Mouse (Mus musculus) MEL (cell line): ENCODE measurements around the gene Rasip1. TPM values are rescaled to one million over a fixed set of nuclear protein-coding genes. Genes with fewer than 3 reads are reported as not detected.

Experiments used
- DNase-seq: peaks from one replicate; pipeline ENCODE4 v3.0.0; 2011; ENCODE audit warnings: low read depth, low spot score
- H3K27ac ChIP-seq: 2 replicates; pipeline ENCODE4 v1.5.1; 2012; ENCODE audit warnings: low read depth, mild to moderate bottlenecking, control low read depth, low read length, moderate library complexity; ENCODE audit not compliant: control insufficient read depth
- H3K27me3 ChIP-seq, 2 experiments: fragments of 150-350 bp in 1 of 2; sonication (generic) in 1 of 2; 2 replicates each; pipeline ENCODE4 v1.6.1; 2012; ENCODE audit warnings: low read length in 2 of 2, mild to moderate bottlenecking in 2 of 2, improper control_type of control experiment in 1 of 2, moderate library complexity in 1 of 2; ENCODE audit not compliant: insufficient read depth in 2 of 2, control insufficient read depth in 1 of 2
- H3K36me3 ChIP-seq, 2 experiments: 2 replicates each; pipeline ENCODE4 v1.6.1; 2012 to 2014; ENCODE audit warnings: low read length in 2 of 2, improper control_type of control experiment in 1 of 2, inconsistent platforms in 1 of 2, mild to moderate bottlenecking in 1 of 2; ENCODE audit not compliant: insufficient read depth in 2 of 2, control insufficient read depth in 1 of 2
- H3K4me1 ChIP-seq, 2 experiments: fragments of 150-350 bp in 1 of 2; sonication (generic) in 1 of 2; 2 replicates each; pipeline ENCODE4 v1.6.1; 2012; ENCODE audit warnings: low read length in 2 of 2, improper control_type of control experiment in 1 of 2, mild to moderate bottlenecking in 1 of 2; ENCODE audit not compliant: insufficient read depth in 2 of 2, control insufficient read depth in 1 of 2
- H3K4me3 ChIP-seq, 2 experiments: fragments of 150-350 bp in 1 of 2; sonication (generic) in 1 of 2; 2 replicates each; pipeline ENCODE4 v1.5.1; 2012; ENCODE audit warnings: low read depth in 2 of 2, low read length in 2 of 2, mild to moderate bottlenecking in 2 of 2, moderate library complexity in 2 of 2, control low read depth in 1 of 2, improper control_type of control experiment in 1 of 2; ENCODE audit not compliant: control insufficient read depth in 1 of 2, insufficient read depth in 1 of 2
- H3K79me2 ChIP-seq: 2 replicates; pipeline ENCODE4 v1.6.1; 2012; ENCODE audit warnings: mild to moderate bottlenecking, low read length, moderate library complexity; ENCODE audit not compliant: control insufficient read depth, poor library complexity, insufficient read depth
- H3K9ac ChIP-seq: 2 replicates; pipeline ENCODE4 v1.6.1; 2012; ENCODE audit warnings: low read depth, mild to moderate bottlenecking, control low read depth, low read length, moderate library complexity; ENCODE audit not compliant: control insufficient read depth, poor library complexity, severe bottlenecking
- H3K9me3 ChIP-seq: fragments of 150-350 bp; sonication (generic); replicated peaks from 2 replicates; pipeline ENCODE4 v1.6.1; 2012; ENCODE audit warnings: mild to moderate bottlenecking, low read length, improper control_type of control experiment, moderate library complexity; ENCODE audit not compliant: insufficient read depth
- BHLHE40 ChIP-seq: IDR thresholded peaks from 2 replicates; pipeline ENCODE4 v1.6.1; 2012; ENCODE audit warnings: low read depth, mild to moderate bottlenecking, inconsistent platforms, low read length, improper control_type of control experiment, borderline replicate concordance
- CHD1 ChIP-seq: IDR thresholded peaks from 2 replicates; pipeline ENCODE4 v1.6.1; 2012; ENCODE audit warnings: low read depth, mild to moderate bottlenecking, inconsistent platforms, low read length, improper control_type of control experiment
- CHD2 ChIP-seq: IDR thresholded peaks from 2 replicates; pipeline ENCODE4 v1.6.1; 2011; ENCODE audit warnings: low read length, improper control_type of control experiment
- CTCF ChIP-seq, 3 experiments: IDR thresholded peaks in 2 of 3; conservative IDR thresholded peaks in 1 of 3; 2 replicates each; pipeline ENCODE4 v1.5.1; 2011 to 2012; ENCODE audit warnings: low read length in 3 of 3, low read depth in 2 of 3, mild to moderate bottlenecking in 2 of 3, improper control_type of control experiment in 1 of 3, inconsistent platforms in 1 of 3, mixed read lengths in 1 of 3, moderate library complexity in 1 of 3; ENCODE audit not compliant: control insufficient read depth in 1 of 3, insufficient read depth in 1 of 3, poor library complexity in 1 of 3, severe bottlenecking in 1 of 3
- ELF1 ChIP-seq: IDR thresholded peaks from 2 replicates; pipeline ENCODE4 v1.6.1; 2014; ENCODE audit warnings: low read depth, mild to moderate bottlenecking, inconsistent platforms, low read length, improper control_type of control experiment, moderate library complexity
- EP300 ChIP-seq, 2 experiments: IDR thresholded peaks; 2 replicates each; pipeline ENCODE4 v1.6.1; 2011; ENCODE audit warnings: improper control_type of control experiment in 2 of 2, low read length in 2 of 2, low read depth in 1 of 2, mild to moderate bottlenecking in 1 of 2
- ETS1 ChIP-seq: IDR thresholded peaks from 2 replicates; pipeline ENCODE4 v1.6.1; 2012; ENCODE audit warnings: low read depth, mild to moderate bottlenecking, inconsistent platforms, low read length, improper control_type of control experiment, moderate library complexity
- GABPA ChIP-seq: IDR thresholded peaks from 2 replicates; pipeline ENCODE4 v1.6.1; 2012; ENCODE audit warnings: low read depth, mild to moderate bottlenecking, inconsistent platforms, low read length, improper control_type of control experiment, moderate library complexity
- GATA1 ChIP-seq: IDR thresholded peaks from 2 replicates; pipeline ENCODE4 v1.6.1; 2011; ENCODE audit warnings: low read depth, low read length, improper control_type of control experiment
- HCFC1 ChIP-seq: IDR thresholded peaks from 2 replicates; pipeline ENCODE4 v1.6.1; 2012; ENCODE audit warnings: low read depth, mild to moderate bottlenecking, inconsistent platforms, low read length, improper control_type of control experiment, moderate library complexity
- JUND ChIP-seq: IDR thresholded peaks from 2 replicates; pipeline ENCODE4 v1.6.1; 2011; ENCODE audit warnings: low read depth, mild to moderate bottlenecking, improper control_type of control experiment, low read length
- KAT2A ChIP-seq: conservative IDR thresholded peaks from 2 replicates; pipeline ENCODE4 v1.6.1; 2012; ENCODE audit warnings: low read depth, low read length, improper control_type of control experiment, inconsistent platforms
- MAFK ChIP-seq: IDR thresholded peaks from 2 replicates; pipeline ENCODE4 v1.6.1; 2011; ENCODE audit warnings: low read depth, mild to moderate bottlenecking, low read length, improper control_type of control experiment, borderline replicate concordance
- MAX ChIP-seq: IDR thresholded peaks from 2 replicates; pipeline ENCODE4 v1.6.1; 2011; ENCODE audit warnings: low read length, improper control_type of control experiment
- MAZ ChIP-seq: IDR thresholded peaks from 2 replicates; pipeline ENCODE4 v1.6.1; 2012; ENCODE audit warnings: low read depth, mild to moderate bottlenecking, inconsistent platforms, low read length, improper control_type of control experiment
- MEF2A ChIP-seq: IDR thresholded peaks from 2 replicates; pipeline ENCODE4 v1.6.1; 2014; ENCODE audit warnings: low read depth, mild to moderate bottlenecking, inconsistent platforms, low read length, improper control_type of control experiment; ENCODE audit not compliant: poor library complexity, insufficient replicate concordance, severe bottlenecking; ENCODE audit errors: extremely low read depth
- MXI1 ChIP-seq: IDR thresholded peaks from 2 replicates; pipeline ENCODE4 v1.6.1; 2011; ENCODE audit warnings: mild to moderate bottlenecking, low read depth, low read length, improper control_type of control experiment
- MYB ChIP-seq: IDR thresholded peaks from 2 replicates; pipeline ENCODE4 v1.6.1; 2011; ENCODE audit warnings: mild to moderate bottlenecking, low read depth, low read length, improper control_type of control experiment
- MYC ChIP-seq: IDR thresholded peaks from 2 replicates; pipeline ENCODE4 v1.6.1; 2011; ENCODE audit warnings: low read depth, mild to moderate bottlenecking, low read length, improper control_type of control experiment, moderate library complexity
- NELFE ChIP-seq: IDR thresholded peaks from 2 replicates; pipeline ENCODE4 v1.6.1; 2011; ENCODE audit warnings: low read depth, low read length, improper control_type of control experiment
- NRF1 ChIP-seq: IDR thresholded peaks from 2 replicates; pipeline ENCODE4 v1.6.1; 2014; ENCODE audit warnings: low read depth, mild to moderate bottlenecking, inconsistent platforms, low read length, improper control_type of control experiment, moderate library complexity; ENCODE audit not compliant: poor library complexity, insufficient read depth, severe bottlenecking
- POLR2A ChIP-seq, 2 experiments: IDR thresholded peaks; 2 replicates each; pipeline ENCODE4 v1.6.1; 2011 to 2012; ENCODE audit warnings: low read length in 2 of 2, mild to moderate bottlenecking in 2 of 2, control low read depth in 1 of 2, improper control_type of control experiment in 1 of 2, low read depth in 1 of 2, moderate library complexity in 1 of 2; ENCODE audit not compliant: control insufficient read depth in 1 of 2, insufficient read depth in 1 of 2, poor library complexity in 1 of 2
- POLR2AphosphoS2 ChIP-seq: IDR thresholded peaks from 2 replicates; pipeline ENCODE4 v1.6.1; 2011; ENCODE audit warnings: low read length, improper control_type of control experiment
- POLR2AphosphoS5 ChIP-seq: IDR thresholded peaks from 2 replicates; pipeline ENCODE4 v1.6.1; 2012; ENCODE audit warnings: low read depth, borderline replicate concordance, mild to moderate bottlenecking, inconsistent platforms, low read length, moderate library complexity, mixed read lengths
- RAD21 ChIP-seq: IDR thresholded peaks from 2 replicates; pipeline ENCODE4 v1.6.1; 2011; ENCODE audit warnings: mild to moderate bottlenecking, low read depth, low read length, improper control_type of control experiment
- RCOR1 ChIP-seq: IDR thresholded peaks from 2 replicates; pipeline ENCODE4 v1.6.1; 2012; ENCODE audit warnings: low read depth, mild to moderate bottlenecking, inconsistent platforms, low read length, improper control_type of control experiment
- SIN3A ChIP-seq: IDR thresholded peaks from 2 replicates; pipeline ENCODE4 v1.6.1; 2012; ENCODE audit warnings: low read length, improper control_type of control experiment, inconsistent platforms
- SMC3 ChIP-seq: IDR thresholded peaks from 2 replicates; pipeline ENCODE4 v1.6.1; 2011; ENCODE audit warnings: low read depth, low read length, improper control_type of control experiment
- TAL1 ChIP-seq: IDR thresholded peaks from 2 replicates; pipeline ENCODE4 v1.6.1; 2012; ENCODE audit warnings: mild to moderate bottlenecking, inconsistent platforms, low read length, moderate library complexity, mixed read lengths
- TBP ChIP-seq: IDR thresholded peaks from 2 replicates; pipeline ENCODE4 v1.8.0; 2011; ENCODE audit warnings: low read depth, low read length, improper control_type of control experiment
- TCF12 ChIP-seq: IDR thresholded peaks from 2 replicates; pipeline ENCODE4 v1.6.1; 2014; ENCODE audit warnings: low read depth, mild to moderate bottlenecking, inconsistent platforms, low read length, improper control_type of control experiment, moderate library complexity
- UBTF ChIP-seq: IDR thresholded peaks from 2 replicates; pipeline ENCODE4 v1.6.1; 2012; ENCODE audit warnings: low read depth, mild to moderate bottlenecking, inconsistent platforms, low read length, improper control_type of control experiment, moderate library complexity, borderline replicate concordance; ENCODE audit not compliant: insufficient read depth
- USF1 ChIP-seq: IDR thresholded peaks from 2 replicates; pipeline ENCODE4 v1.6.1; 2014; ENCODE audit warnings: low read depth, mild to moderate bottlenecking, inconsistent platforms, low read length, improper control_type of control experiment, moderate library complexity
- USF2 ChIP-seq, 2 experiments: IDR thresholded peaks; 2 replicates each; pipeline ENCODE4 v1.6.1; 2011 to 2012; ENCODE audit warnings: improper control_type of control experiment in 2 of 2, low read length in 2 of 2, borderline replicate concordance in 1 of 2, inconsistent platforms in 1 of 2, low read depth in 1 of 2, mild to moderate bottlenecking in 1 of 2; ENCODE audit not compliant: insufficient read depth in 1 of 2
- ZC3H11A ChIP-seq: IDR thresholded peaks from 2 replicates; pipeline ENCODE4 v1.6.1; 2012; ENCODE audit warnings: low read depth, mild to moderate bottlenecking, inconsistent platforms, low read length, improper control_type of control experiment
- ZKSCAN1 ChIP-seq: IDR thresholded peaks from 2 replicates; pipeline ENCODE4 v1.6.1; 2012; ENCODE audit warnings: low read depth, mild to moderate bottlenecking, inconsistent platforms, low read length, improper control_type of control experiment, moderate library complexity
- ZMIZ1 ChIP-seq: IDR thresholded peaks from 2 replicates; pipeline ENCODE4 v1.6.1; 2012; ENCODE audit warnings: low read depth, mild to moderate bottlenecking, inconsistent platforms, low read length, improper control_type of control experiment, moderate library complexity
- polyA plus RNA-seq, 2 experiments: library from polyadenylated mRNA; stranded (reverse) in 1 of 2; unstranded in 1 of 2; fragments of >175 nt in 1 of 2; fragments of >200 nt in 1 of 2; gene quantifications; 2 replicates each; pipeline versions ENCODE4 v1.2.1 to v1.2.4; 2012; ENCODE audit warnings: low replicate concordance in 2 of 2, low read depth in 1 of 2; ENCODE audit not compliant: insufficient read length in 2 of 2, insufficient read depth in 1 of 2, missing spikeins in 1 of 2
- total RNA-seq: library from RNA; depleted of rRNA; stranded (reverse); fragments of 300-350 nt; gene quantifications from 2 replicates; pipeline ENCODE4 v1.2.3, GENCODE M21; 2012

Gene Rasip1
- total and polyA plus RNA-seq, 3 experiments: 0.65 to 1.1 TPM; not detected in 1

DNA sequence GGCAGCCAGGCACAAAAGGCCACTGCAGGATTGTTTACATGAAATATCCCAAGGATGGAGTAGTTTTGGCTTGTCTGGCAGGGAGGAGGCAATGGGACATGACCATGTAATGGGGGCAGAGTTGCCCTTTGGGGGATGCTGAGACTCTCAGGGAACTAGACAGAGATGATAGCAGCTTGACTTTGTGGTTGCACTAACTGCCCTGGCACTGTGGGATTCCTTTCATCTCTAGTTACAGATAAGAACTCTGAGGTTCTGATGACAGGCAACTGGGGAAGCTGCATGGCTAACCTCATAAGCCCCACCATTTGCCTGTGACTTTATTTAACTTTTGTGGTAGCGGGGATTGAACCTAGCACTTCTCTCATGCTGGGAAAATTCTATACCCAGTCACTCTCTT is 31.2 kb upstream of the Rasip1 start:
- Histone ChIP-seq H3K9me3 (no peaks in the 10 kb centered on the region), H3K36me3 (peaks cover 0 to 27% of the 10 kb centered on the region in 2 experiments; a peak in 2 of 4 replicates), H3K79me2 (no peaks in the 10 kb centered on the region), H3K9ac (no peak overlapping the region), H3K4me3 (no peak overlapping the region), H3K4me1 (peaks cover 10 to 20% of the 10 kb centered on the region in 2 experiments), H3K27me3 (no peaks in the 10 kb centered on the region), H3K27ac (no peak overlapping the region; the same call in 1 of the 2 replicates)
- DNase-seq: peak; percentile 70
- TF ChIP-seq USF2 (IDR thresholded peaks at IDR 0.05; ENCODE audit: borderline replicate concordance in 1 of 2, insufficient read depth in 1 of 2, low read depth in 1 of 2, low read length in 2 of 2): no peak
- TF ChIP-seq POLR2AphosphoS5: no peak
- TF ChIP-seq MYC: no peak
- TF ChIP-seq SIN3A: peak; percentile 36; the same call in 1 of the 2 replicates
- no peak for TF ChIP-seq HCFC1
- TF ChIP-seq MAFK: 0 out of 2 replicates have a peak, but pooled peaks have one; percentile 24
- TF ChIP-seq CHD1: no peak
- no peak for TF ChIP-seq NRF1
- TF ChIP-seq UBTF: no peak
- TF ChIP-seq POLR2A (IDR thresholded peaks at IDR 0.05; ENCODE audit: control insufficient read depth in 1 of 2, insufficient read depth in 1 of 2, low read depth in 1 of 2, low read length in 2 of 2, poor library complexity in 1 of 2): no peak
- TF ChIP-seq ETS1: peak; percentile 71
- 0 out of 2 replicates have a peak, but pooled peaks have one; percentile 24 for TF ChIP-seq TBP
- TF ChIP-seq GABPA: no peak
- no peak for TF ChIP-seq NELFE
- no peak for TF ChIP-seq MAX
- no peak for TF ChIP-seq CHD2
- no peak for TF ChIP-seq TAL1
- no peak for TF ChIP-seq POLR2AphosphoS2
- TF ChIP-seq JUND: no peak
- TF ChIP-seq ELF1: no peak
- TF ChIP-seq ZMIZ1: no peak
- TF ChIP-seq KAT2A: no peak
- TF ChIP-seq MAZ: no peak
- TF ChIP-seq BHLHE40: no peak
- no peak for TF ChIP-seq USF1
- TF ChIP-seq RAD21: no peak
- peak; percentile 37; the same call in 1 of the 2 replicates for TF ChIP-seq MXI1
- no peak for TF ChIP-seq CTCF (IDR thresholded peaks at IDR 0.05 in 2 of 3, conservative IDR thresholded peaks at IDR 0.05 in 1 of 3; ENCODE audit: control insufficient read depth in 1 of 3, insufficient read depth in 1 of 3, low read depth in 2 of 3, low read length in 3 of 3, poor library complexity in 1 of 3, severe bottlenecking in 1 of 3)
- TF ChIP-seq MYB: 0 out of 2 replicates have a peak, but pooled peaks have one; percentile 44
- no peak for TF ChIP-seq ZKSCAN1
- TF ChIP-seq TCF12: peak; percentile 61; the same call in 1 of the 2 replicates
- peak; percentile 76 for TF ChIP-seq GATA1
- no peak for TF ChIP-seq MEF2A
- peak; percentile 86; the same call in 1 of the 2 replicates for TF ChIP-seq RCOR1
- TF ChIP-seq ZC3H11A: no peak
- TF ChIP-seq SMC3: no peak
- peak; percentile 73 to 76 for TF ChIP-seq EP300 (IDR thresholded peaks at IDR 0.05; ENCODE audit: low read depth in 1 of 2, low read length in 2 of 2)
